Mouse (Mus musculus): ENCODE results near the gene Stk24. TPM values are rescaled to one million over a fixed set of nuclear protein-coding genes. Genes with fewer than 3 reads are reported as not detected.

Gene Stk24
- total and polyA plus RNA-seq, 2 experiments from 2014 or later = 15.3 to 34.0 TPM

DNA sequence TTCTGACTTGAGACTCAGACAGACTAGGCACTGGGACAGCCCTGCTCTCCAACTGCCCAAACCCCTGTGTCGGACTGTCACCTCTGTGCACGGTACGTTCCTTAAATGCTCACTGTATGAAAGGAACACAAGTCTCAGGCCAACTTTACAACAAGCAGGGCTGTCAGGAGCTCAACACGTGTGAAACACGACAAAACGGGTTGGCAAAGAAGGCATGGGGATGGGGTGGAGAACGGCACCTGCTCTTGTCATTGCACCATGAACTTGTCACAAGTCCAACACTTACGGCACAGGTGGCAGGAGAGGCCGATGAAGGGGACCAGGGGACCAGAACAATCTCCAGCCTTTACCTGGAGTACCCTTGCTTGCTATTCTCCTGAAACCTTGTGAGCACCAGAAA lies 80.7 kb downstream of the Stk24 start:
- TF ChIP-seq CTCF (IDR thresholded peaks at IDR 0.05; ENCODE audit: low read depth) = no peak
- no peak overlapping the region for H3K4me3 ChIP-seq (ENCODE audit: low read depth, low read length)
- ATAC-seq (no peak), DNase-seq (no peak)
- peaks cover 4% of the 10 kb centered on the region; the same call in 1 of the 2 replicates for H3K4me1 ChIP-seq (ENCODE audit: insufficient read depth)
- peaks cover 14% of the 10 kb centered on the region for H3K36me3 ChIP-seq (ENCODE audit: insufficient read depth)
- no peaks in the 10 kb centered on the region for H3K27me3 ChIP-seq (ENCODE audit: insufficient read depth, low read length)
- no peak overlapping the region for H3K4me2 ChIP-seq (ENCODE audit: low read depth)
- WGBS = 88% methylated on average over 9 of the region's 9 CpGs
- no peaks in the 10 kb centered on the region for H3K9me3 ChIP-seq (ENCODE audit: low read length)
- H3K9ac ChIP-seq = no peak overlapping the region
- no peak overlapping the region for H3K27ac ChIP-seq (ENCODE audit: low read depth, low read length)

DNA sequence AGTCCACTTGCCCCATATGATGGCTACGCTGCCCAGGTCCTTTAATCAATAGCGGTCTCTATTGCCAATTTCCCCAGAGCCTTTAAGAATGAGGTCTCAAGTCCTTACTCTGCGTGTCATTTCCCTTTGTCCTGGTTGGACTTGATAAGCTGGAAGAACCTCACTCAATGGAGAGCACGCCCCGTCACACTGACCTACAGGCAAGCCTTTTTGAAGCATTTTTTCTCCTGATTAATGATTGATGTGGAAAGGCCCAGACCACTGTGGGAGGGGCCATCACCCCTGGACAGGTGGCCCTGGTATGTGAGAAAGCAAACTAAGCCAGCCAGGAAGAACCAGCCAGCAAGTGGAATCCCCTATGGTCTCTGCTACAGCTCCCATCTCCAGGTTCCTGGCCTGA lies 81.3 kb downstream of the Stk24 start:
- ATAC-seq (no peak), DNase-seq (no peak)
- H3K36me3 ChIP-seq (ENCODE audit: insufficient read depth) = peaks cover 20% of the 10 kb centered on the region
- H3K9me3 ChIP-seq (ENCODE audit: low read length) = no peaks in the 10 kb centered on the region
- WGBS = 91% methylated on average over 5 of the region's 5 CpGs
- H3K27ac ChIP-seq (ENCODE audit: low read depth, low read length) = no peak overlapping the region
- H3K4me2 ChIP-seq (ENCODE audit: low read depth) = no peak overlapping the region
- H3K9ac ChIP-seq = no peak overlapping the region
- H3K4me1 ChIP-seq (ENCODE audit: insufficient read depth) = peaks cover under 1% of the 10 kb centered on the region; the same call in 1 of the 2 replicates
- no peak overlapping the region for H3K4me3 ChIP-seq (ENCODE audit: low read depth, low read length)
- no peak for TF ChIP-seq CTCF (IDR thresholded peaks at IDR 0.05; ENCODE audit: low read depth)
- H3K27me3 ChIP-seq (ENCODE audit: insufficient read depth, low read length) = no peaks in the 10 kb centered on the region

DNA sequence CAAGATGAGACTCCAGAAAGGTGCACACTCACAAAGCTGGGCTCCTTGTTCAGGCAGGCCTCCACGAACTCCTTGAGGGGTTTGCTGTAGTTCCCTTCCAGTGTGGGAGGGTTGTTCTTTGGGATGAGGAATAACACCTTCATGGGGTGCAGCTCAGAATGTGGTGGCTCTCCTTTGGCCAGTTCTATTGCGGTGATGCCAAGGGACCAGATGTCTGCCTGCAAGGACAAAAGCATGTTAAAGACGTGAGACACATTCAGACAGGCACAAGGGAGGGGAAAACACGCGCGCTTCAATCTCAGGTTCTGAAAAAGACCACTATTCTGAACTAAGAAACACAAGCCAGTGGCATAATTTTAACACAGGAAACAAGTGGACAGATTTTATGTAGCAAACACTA lies 82.7 kb downstream of the Stk24 start:
- DNase-seq (no peak), ATAC-seq (no peak)
- Histone ChIP-seq H3K9ac (no peak overlapping the region), H3K36me3 (ENCODE audit: insufficient read depth) (peaks cover 27% of the 10 kb centered on the region), H3K4me3 (ENCODE audit: low read depth, low read length) (no peak overlapping the region), H3K9me3 (ENCODE audit: low read length) (no peaks in the 10 kb centered on the region), H3K27me3 (ENCODE audit: insufficient read depth, low read length) (no peaks in the 10 kb centered on the region), H3K27ac (ENCODE audit: low read depth, low read length) (no peak overlapping the region), H3K4me2 (ENCODE audit: low read depth) (no peak overlapping the region), H3K4me1 (ENCODE audit: insufficient read depth) (no peaks in the 10 kb centered on the region)
- TF ChIP-seq CTCF (IDR thresholded peaks at IDR 0.05; ENCODE audit: low read depth) = no peak
- 59% methylated on average over 6 of the region's 6 CpGs for WGBS

DNA sequence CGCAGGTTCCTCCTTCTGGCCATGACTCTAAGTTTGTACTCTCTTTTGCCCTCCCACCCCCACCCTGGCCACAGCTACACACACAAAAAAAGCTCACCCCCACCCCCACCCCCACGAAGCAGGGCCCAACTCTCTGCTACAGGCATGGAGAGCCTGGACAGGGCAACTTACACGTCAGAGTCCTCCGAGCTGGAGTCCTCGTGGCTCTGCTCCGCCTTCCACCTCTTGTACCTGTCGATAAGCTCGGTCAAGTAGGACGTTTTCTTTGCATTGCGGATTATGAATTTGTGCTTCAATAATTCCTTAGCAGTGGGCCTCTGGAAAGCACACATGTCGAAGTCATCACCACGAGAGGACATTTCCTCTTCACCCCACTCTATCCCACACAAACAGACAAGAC lies 85.3 kb downstream of the Stk24 start:
- H3K4me2 ChIP-seq (ENCODE audit: low read depth) = no peak overlapping the region

DNA sequence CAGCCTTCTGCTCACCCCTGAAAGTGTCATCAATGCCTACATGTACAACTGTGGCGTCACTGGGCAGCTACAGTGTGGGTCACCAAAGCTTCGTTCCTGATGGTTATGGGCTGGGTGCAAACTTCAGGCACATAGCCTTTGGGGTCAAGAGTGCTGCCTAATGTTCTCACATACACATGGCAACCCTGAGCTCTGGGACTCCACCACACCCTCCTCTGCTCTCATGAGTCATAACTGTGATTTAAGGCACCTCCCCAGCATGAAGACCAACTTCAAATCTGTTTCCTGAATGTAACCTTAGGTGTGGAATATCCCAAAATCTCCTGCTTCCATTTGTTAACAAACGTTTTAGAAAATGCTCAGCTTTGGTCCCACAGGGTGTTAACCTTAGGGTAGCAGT lies 87.4 kb downstream of the Stk24 start:
- Histone ChIP-seq H3K27ac (ENCODE audit: low read depth, low read length) (no peak overlapping the region), H3K36me3 (ENCODE audit: insufficient read depth) (peaks cover 32% of the 10 kb centered on the region), H3K4me2 (ENCODE audit: low read depth) (no peak overlapping the region), H3K9me3 (ENCODE audit: low read length) (no peaks in the 10 kb centered on the region), H3K27me3 (ENCODE audit: insufficient read depth, low read length) (no peaks in the 10 kb centered on the region), H3K4me1 (ENCODE audit: insufficient read depth) (no peaks in the 10 kb centered on the region), H3K4me3 (ENCODE audit: low read depth, low read length) (no peak overlapping the region), H3K9ac (no peak overlapping the region)
- TF ChIP-seq CTCF (IDR thresholded peaks at IDR 0.05; ENCODE audit: low read depth) = no peak
- ATAC-seq = no peak
- DNase-seq = no peak
- 89% methylated on average over 3 of the region's 3 CpGs for WGBS

More for the DNA sequence above, 85.3 kb downstream of the Stk24 start:
- DNase-seq (no peak), ATAC-seq (no peak)
- 92% methylated on average over 12 of the region's 12 CpGs for WGBS
- H3K9me3 ChIP-seq (ENCODE audit: low read length) = no peaks in the 10 kb centered on the region
- no peaks in the 10 kb centered on the region for H3K4me1 ChIP-seq (ENCODE audit: insufficient read depth)
- TF ChIP-seq CTCF (IDR thresholded peaks at IDR 0.05; ENCODE audit: low read depth) = no peak
- no peak overlapping the region for H3K9ac ChIP-seq
- no peak overlapping the region for H3K4me3 ChIP-seq (ENCODE audit: low read depth, low read length)
- H3K36me3 ChIP-seq (ENCODE audit: insufficient read depth) = peaks cover 29% of the 10 kb centered on the region
- no peaks in the 10 kb centered on the region for H3K27me3 ChIP-seq (ENCODE audit: insufficient read depth, low read length)
- no peak overlapping the region for H3K27ac ChIP-seq (ENCODE audit: low read depth, low read length)

DNA sequence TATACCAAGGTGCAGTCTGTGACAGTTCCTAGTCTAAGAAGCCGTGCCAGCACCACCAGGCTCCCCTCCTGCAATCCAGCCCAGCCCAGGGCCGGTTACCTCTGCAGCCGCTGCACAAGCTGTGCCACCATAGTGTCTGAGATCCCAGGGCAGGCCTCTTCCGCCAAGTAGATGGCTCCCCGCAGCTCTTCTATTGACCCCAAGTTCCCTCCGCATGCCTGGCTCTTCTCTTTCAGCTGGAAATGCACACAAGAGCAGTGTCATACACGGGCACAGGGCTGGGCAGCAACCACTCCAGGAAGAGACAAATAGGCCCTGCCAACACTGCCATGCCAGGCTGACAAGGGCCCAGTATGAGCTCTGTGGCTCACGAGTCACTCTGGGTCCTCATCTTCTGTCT lies 87.9 kb downstream of the Stk24 start:
- TF ChIP-seq CTCF (IDR thresholded peaks at IDR 0.05; ENCODE audit: low read depth) = no peak
- no peaks in the 10 kb centered on the region for H3K9me3 ChIP-seq (ENCODE audit: low read length)
- no peak overlapping the region for H3K4me3 ChIP-seq (ENCODE audit: low read depth, low read length)
- no peaks in the 10 kb centered on the region for H3K27me3 ChIP-seq (ENCODE audit: insufficient read depth, low read length)
- WGBS = 81% methylated on average over 8 of the region's 8 CpGs
- ATAC-seq (no peak), DNase-seq (no peak)
- H3K4me2 ChIP-seq (ENCODE audit: low read depth) = no peak overlapping the region
- no peak overlapping the region for H3K9ac ChIP-seq
- H3K27ac ChIP-seq (ENCODE audit: low read depth, low read length) = no peak overlapping the region
- H3K36me3 ChIP-seq (ENCODE audit: insufficient read depth) = peaks cover 32% of the 10 kb centered on the region
- no peaks in the 10 kb centered on the region for H3K4me1 ChIP-seq (ENCODE audit: insufficient read depth)

DNA sequence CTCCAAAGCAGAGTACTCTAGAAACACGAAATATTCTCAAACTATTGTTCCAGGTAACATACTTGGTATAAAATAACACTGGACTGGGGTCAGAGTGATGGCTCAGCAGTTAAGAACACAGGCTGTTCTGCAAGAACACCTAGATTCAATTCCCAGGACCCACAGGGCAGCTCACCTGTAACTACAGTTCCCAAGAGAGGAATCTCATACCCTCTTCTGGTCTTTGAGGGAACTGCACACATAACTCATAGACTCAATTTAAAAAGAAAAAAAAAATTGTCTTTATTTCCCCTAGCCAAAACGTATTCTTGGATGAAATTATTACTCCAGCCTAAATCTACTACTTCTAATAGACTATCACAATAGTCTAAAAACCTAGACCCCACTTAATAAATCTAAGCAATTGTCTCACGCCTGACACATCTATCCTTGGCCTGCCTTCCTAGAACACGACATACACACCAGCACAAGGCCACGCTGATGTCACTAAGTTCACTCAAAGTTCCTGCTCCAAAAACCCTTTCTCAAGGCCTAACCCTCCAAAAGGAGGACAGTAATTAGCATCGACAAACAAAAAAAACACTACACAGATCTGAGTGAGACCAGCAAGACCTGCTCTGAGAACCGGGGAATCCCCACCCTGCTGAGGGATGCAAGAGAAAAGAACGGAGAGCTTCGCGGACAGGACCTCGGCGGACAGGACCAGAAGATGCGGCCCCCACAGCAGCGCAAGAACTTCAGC lies 94.3 kb downstream of the Stk24 start:
- H3K27ac ChIP-seq (ENCODE audit: low read depth, low read length) = no peak overlapping the region
- H3K9me3 ChIP-seq (ENCODE audit: low read length) = no peaks in the 10 kb centered on the region
- H3K4me3 ChIP-seq (ENCODE audit: low read depth, low read length) = no peak overlapping the region
- no peak overlapping the region for H3K4me2 ChIP-seq (ENCODE audit: low read depth)
- H3K4me1 ChIP-seq (ENCODE audit: insufficient read depth) = no peaks in the 10 kb centered on the region
- 91% methylated on average over 14 of the region's 14 CpGs for WGBS
- H3K9ac ChIP-seq = no peak overlapping the region
- DNase-seq (peak; percentile 47), ATAC-seq (no peak)
- H3K27me3 ChIP-seq (ENCODE audit: insufficient read depth, low read length) = no peaks in the 10 kb centered on the region
- H3K36me3 ChIP-seq (ENCODE audit: insufficient read depth) = peaks cover 46% of the 10 kb centered on the region
- TF ChIP-seq CTCF (IDR thresholded peaks at IDR 0.05; ENCODE audit: low read depth) = peak; percentile 60
